Comparison of ENCODE assay signal across 9 mouse cellular contexts in the genomic region with DNA sequence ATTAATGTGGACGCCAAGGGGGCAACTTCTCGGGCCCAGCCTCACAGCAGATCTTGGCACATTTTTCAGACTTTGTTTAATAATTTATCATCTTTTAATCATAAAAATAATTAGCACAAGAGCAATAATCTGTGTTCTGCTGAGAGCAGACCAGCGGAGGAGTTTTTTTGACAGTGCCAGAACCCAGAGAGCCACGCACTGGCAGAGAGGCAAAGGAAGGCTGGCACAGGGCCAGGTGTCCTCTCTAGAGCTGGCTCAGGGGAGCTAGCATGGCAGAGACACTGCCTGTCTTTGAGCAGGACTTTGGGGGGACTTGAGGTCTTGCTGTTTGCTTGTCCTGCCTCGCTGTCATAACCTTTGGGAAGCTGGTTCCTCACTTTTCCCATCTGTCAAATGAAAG.
DNase-seq lines count a peak whose midpoint lies in the region; ATAC-seq lines count a peak whose summit lies in the region.
"Had no signal": no experiment of that assay in that cellular context is flagged by ENCODE, and none has a peak within 500 bp of the region (broad histone marks: within the 10 kb centered on the region; RNA-seq: fewer than 3 reads in every experiment).

No protein-coding gene starts in this region.

- no peaks in the 10 kb centered on the region for H3K27me3 ChIP-seq in forebrain, embryonic 14.5 days (replicated peaks; ENCODE audit: control insufficient read depth, insufficient read depth, low read length)
- H3K27me3 ChIP-seq in forebrain, embryonic 11.5 days (ENCODE audit: control insufficient read depth, insufficient read depth, low read length), result no peaks in the 10 kb centered on the region
- H3K27me3 ChIP-seq in lung, embryonic 16.5 days (ENCODE audit: control insufficient read depth, insufficient read depth, low read depth, low read length), result no peaks in the 10 kb centered on the region; the same call in 1 of the 2 replicates

- H3K9me3 ChIP-seq in forebrain, embryonic 14.5 days (replicated peaks; ENCODE audit: control insufficient read depth, low read length), result no peaks in the 10 kb centered on the region
- no peaks in the 10 kb centered on the region for H3K9me3 ChIP-seq in forebrain, embryonic 11.5 days (ENCODE audit: control insufficient read depth, low read length)
- no peaks in the 10 kb centered on the region for H3K9me3 ChIP-seq in lung, embryonic 16.5 days (ENCODE audit: control insufficient read depth, low read length)
- H3K9me3 ChIP-seq: embryonic facial prominence, embryonic 13.5 days had no signal

- no peak overlapping the region for H3K4me2 ChIP-seq in forebrain, embryonic 14.5 days (ENCODE audit: low read length)
- no peak overlapping the region for H3K4me2 ChIP-seq in forebrain, embryonic 11.5 days (ENCODE audit: low read depth, low read length, severe bottlenecking)
- no peak overlapping the region for H3K4me2 ChIP-seq in lung, embryonic 16.5 days (ENCODE audit: low read depth, low read length)
- H3K4me2 ChIP-seq: embryonic facial prominence, embryonic 13.5 days had no signal

- ATAC-seq in forebrain, embryonic 14.5 days, result no peak
- ATAC-seq in forebrain, embryonic 11.5 days (replicated peaks; ENCODE audit: low FRiP score), result no peak
- 0 out of 2 replicates have a peak, but pooled peaks have one; percentile 41 for ATAC-seq in lung, embryonic 16.5 days (ENCODE audit: low read depth)

- no peaks in the 10 kb centered on the region for H3K36me3 ChIP-seq in forebrain, embryonic 14.5 days (ENCODE audit: control insufficient read depth, insufficient read depth, low read length)
- H3K36me3 ChIP-seq in forebrain, embryonic 11.5 days (ENCODE audit: control insufficient read depth, insufficient read depth, low read length), result no peaks in the 10 kb centered on the region
- H3K36me3 ChIP-seq in lung, embryonic 16.5 days (ENCODE audit: control insufficient read depth, insufficient read depth, low read length), result no peaks in the 10 kb centered on the region
- H3K36me3 ChIP-seq: embryonic facial prominence, embryonic 13.5 days had no signal

- 64% methylated on average over 5 of the region's 5 CpGs for WGBS in forebrain, embryonic 14.5 days
- 89% methylated on average over 5 of the region's 5 CpGs for whole genome bisulfite sequencing in forebrain, embryonic 11.5 days
- 38% methylated on average over 5 of the region's 5 CpGs for WGBS in lung, embryonic 16.5 days

- H3K4me1 ChIP-seq in forebrain, embryonic 14.5 days (ENCODE audit: control insufficient read depth, insufficient read depth, low read length), result peaks cover 6% of the 10 kb centered on the region
- H3K4me1 ChIP-seq in forebrain, embryonic 11.5 days (replicated peaks; ENCODE audit: control insufficient read depth, insufficient read depth, low read length), result no peaks in the 10 kb centered on the region
- H3K4me1 ChIP-seq in lung, embryonic 16.5 days (replicated peaks; ENCODE audit: control insufficient read depth, insufficient read depth, low read length), result 0 out of 2 replicates have a peak, but pooled peaks cover 2% of the 10 kb centered on the region
- H3K4me1 ChIP-seq: embryonic facial prominence, embryonic 13.5 days had no signal

- H3K27ac ChIP-seq in forebrain, embryonic 14.5 days (ENCODE audit: low read depth, low read length), result no peak overlapping the region
- no peak overlapping the region for H3K27ac ChIP-seq in forebrain, embryonic 11.5 days (ENCODE audit: low read depth, low read length)
- H3K27ac ChIP-seq in lung, embryonic 16.5 days (ENCODE audit: low read length), result no peak overlapping the region
- H3K27ac ChIP-seq: embryonic facial prominence, embryonic 13.5 days had no signal

- DNase-seq in forebrain, embryonic 14.5 days (ENCODE audit: low spot score), result peak; percentile 63
- DNase-seq in forebrain, embryonic 11.5 days (ENCODE audit: low spot score), result no peak
- no peak for DNase-seq in lung, postnatal 4 days
- DNase-seq in cerebellum, adult 9-11 months, result peak; percentile 11
- peak; percentile 45 to 78 for DNase-seq in layer of hippocampus, postnatal 25 days (ENCODE audit: extremely low spot score in 1 of 2, low spot score in 1 of 2)
- no peak for DNase-seq in spleen, adult 12 weeks (ENCODE audit: low spot score)
- no peak for DNase-seq in embryo, embryonic 9.5 days (ENCODE audit: extremely low spot score)

- no peak overlapping the region for H3K4me3 ChIP-seq in forebrain, embryonic 14.5 days (ENCODE audit: low read depth, low read length)
- no peak overlapping the region for H3K4me3 ChIP-seq in forebrain, embryonic 11.5 days (ENCODE audit: low read depth, low read length)
- no peak overlapping the region for H3K4me3 ChIP-seq in lung, embryonic 16.5 days (ENCODE audit: low read length)
- H3K4me3 ChIP-seq: embryonic facial prominence, embryonic 13.5 days had no signal

- no peak overlapping the region for H3K9ac ChIP-seq in forebrain, embryonic 14.5 days (ENCODE audit: low read length)
- H3K9ac ChIP-seq in forebrain, embryonic 11.5 days (ENCODE audit: low read length), result no peak overlapping the region
- H3K9ac ChIP-seq in lung, embryonic 16.5 days (ENCODE audit: low read length), result no peak overlapping the region
- H3K9ac ChIP-seq: embryonic facial prominence, embryonic 13.5 days had no signal

Comparison
In these comparisons a context has a peak if more than half of its experiments do, and no peak if none do; other contexts are left out.
1. DNase-seq: peak in forebrain, embryonic 14.5 days (single experiment), cerebellum, adult 9-11 months (single experiment) and layer of hippocampus, postnatal 25 days (2 of 2); none in forebrain, embryonic 11.5 days (single experiment), lung, postnatal 4 days (0 of 2), spleen, adult 12 weeks (single experiment) and embryo, embryonic 9.5 days (single experiment).